Mouse (Mus musculus): ENCODE measurements around the gene Ube2t.

Ube2t gene

DNA sequence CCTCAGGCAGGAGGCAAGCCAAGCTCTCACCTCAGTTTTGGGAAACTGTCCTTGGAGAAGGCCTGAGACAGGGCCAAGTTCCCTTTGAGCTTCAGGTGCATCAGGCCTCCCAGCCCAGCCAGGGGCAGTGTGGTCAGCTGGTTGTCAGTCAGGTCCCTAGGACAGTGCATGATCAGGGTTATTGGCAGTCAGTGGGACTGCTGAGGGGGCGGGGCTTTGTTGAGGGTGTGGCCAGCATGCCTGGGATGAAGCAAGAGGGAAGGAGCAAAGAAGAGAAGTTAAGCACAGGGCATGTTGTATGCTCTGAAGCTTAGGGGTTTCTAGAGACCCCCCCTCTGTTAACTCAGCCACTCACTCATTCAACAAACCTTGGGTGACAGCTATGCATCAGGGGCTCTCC, 33.6 kb downstream of the Ube2t start:
- no peak for DNase-seq

DNA sequence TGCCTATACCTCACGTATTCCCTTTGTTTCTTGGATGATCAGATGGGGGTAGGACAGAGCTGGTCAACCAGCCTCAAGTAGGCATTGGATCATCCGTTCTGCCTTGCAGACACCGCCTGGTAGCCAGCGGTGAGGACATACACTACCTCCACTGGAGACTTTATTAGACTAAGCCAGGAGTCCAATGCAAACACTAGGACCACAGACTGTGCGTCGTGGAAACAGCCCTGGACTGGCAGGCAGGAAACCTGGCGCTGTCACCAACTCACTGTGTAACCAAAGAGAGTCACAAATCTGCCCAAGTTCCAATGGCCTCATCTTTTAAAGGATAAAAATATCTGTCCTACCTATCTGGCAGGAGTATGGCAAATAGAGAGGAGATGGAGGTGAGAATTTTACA, 34.1 kb downstream of the Ube2t start:
- DNase-seq: no peak

DNA sequence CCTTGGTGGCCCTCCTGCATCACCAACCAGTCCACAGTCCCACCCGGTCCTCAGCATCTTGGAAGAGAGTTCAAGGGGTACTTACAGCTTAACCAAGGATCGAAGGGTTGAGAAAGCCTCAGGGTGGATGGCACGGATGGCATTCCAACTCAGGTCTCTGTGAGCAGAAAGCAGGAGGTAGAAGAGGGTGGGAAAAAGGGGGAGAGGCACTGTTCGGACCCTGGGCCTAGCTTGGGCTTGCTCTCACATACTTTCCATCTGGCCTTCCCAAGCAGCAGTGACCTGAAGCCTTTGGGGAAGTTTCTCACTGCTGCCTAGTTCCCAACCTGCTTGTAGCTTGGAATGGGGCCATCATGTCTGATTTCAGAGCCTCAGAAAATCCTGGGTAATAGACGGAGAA, 35.2 kb downstream of the Ube2t start:
- no peak for DNase-seq

DNA sequence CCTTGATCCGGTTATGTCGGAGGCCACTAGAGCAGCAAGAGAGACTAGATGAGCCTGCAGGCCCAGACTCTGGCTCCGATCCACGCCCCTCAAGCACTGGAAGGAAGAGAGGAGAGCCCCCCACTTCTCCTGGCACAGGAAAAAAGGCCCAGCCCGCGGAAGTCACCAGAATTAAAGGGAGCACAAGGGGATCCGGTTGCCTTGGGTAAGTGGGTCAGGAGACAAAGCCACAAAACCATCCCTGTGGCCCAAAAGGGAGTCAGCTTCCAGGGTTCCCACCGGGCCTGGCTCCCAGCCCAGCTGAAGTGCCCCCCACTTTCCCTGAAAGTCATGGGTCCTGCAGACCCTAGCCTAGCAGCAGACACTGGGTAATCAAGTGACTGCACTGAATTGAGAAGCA, 35.9 kb downstream of the Ube2t start:
- DNase-seq: no peak

DNA sequence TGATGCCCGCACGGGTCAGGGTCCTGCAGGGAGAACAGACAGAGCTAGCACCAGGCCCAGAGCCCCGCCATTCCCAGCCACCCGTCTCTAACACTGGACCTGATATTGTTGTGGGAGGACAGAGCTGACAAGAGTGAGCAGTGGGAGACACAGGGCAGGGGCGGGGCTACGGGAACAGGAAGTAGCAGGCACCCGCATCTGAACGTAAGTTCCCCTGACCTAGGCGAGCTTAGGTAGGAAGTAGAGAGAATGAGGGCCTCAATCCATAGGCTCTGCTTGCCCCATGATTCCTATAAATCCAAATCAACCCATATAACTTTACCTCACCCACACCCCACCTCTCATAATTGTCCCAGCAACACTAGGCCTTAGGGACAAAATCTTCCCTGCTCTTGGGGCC, 38.2 kb downstream of the Ube2t start:
- DNase-seq: peak; percentile 18 to 30

DNA sequence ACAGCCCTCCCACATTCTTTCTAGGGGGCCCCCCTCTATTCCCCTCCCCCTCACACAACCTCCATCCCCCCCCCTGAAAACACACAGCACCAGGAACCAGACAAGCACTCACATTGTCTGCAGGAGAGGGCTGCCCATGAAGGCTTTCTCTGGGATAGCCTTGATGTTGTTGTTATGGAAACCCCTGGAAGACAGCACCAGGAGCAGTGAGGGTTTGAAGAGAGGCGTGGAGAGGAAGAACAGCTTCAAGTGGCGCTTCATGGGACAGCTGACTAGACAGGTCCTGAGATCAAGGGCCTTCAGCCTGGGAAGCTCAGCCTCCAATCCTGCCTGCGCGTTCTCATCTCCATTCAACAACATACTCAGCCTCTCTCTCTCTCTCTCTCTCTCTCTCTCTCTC, 41.0 kb downstream of the Ube2t start:
- DNase-seq: no peak

DNA sequence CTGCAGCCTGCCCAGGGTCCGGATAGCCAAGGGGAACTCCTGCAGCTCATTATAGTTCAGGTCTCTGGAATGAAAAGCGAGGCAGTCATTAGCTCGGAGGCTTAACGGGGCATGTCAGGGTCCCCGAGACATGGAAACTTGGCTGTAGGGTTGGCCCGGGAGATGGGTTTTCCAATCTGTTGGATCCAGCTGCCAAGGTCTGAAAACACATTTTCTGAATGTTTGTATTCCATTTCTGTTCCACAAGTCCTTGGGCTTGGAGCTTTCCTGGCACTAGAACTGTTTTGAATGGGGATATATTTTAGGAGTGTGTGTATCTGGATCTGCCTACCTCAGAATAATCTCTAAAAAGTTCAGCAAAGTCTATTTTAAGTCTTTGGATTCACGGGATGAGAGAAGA, 43.3 kb downstream of the Ube2t start:
- no peak for DNase-seq

DNA sequence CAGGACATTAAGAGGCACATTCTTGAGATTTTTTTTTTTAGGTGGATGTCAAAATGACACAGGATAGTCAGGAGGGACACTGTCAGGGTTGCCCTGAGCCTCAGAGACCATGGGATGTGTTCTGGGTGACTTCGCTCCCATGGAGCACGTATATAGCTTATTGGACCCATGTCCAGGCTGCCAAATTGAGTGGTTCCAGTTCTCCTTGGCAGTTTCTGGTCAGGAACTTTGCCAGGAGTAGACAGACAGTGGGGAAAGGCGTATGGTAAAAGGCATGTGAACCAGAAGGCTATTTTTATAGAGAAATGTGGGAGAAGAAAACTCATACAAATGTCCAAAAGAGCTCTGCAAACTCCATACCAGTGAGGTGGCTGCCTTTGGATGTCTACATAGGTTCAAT, 47.5 kb downstream of the Ube2t start:
- no peak for DNase-seq

DNA sequence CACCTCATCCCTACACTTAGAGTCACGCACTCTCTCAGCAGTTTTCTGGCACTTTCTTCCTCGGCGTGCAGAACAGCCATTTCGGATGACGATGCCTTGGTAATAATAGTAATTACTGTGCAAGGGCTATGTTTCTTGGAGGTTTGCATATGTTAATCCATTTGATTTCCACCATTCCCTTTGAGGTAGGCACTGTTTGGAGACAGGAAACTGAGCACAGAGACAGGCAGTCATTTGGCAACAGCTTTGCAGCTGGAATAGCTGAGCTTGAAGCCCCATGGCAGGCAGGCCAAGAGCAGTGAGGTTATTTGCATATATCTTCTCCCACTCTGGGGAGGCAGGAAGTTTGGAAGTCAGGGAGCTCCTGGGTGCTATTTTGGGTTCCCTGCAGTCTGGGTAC, 49.5 kb downstream of the Ube2t start:
- no peak for DNase-seq

DNA sequence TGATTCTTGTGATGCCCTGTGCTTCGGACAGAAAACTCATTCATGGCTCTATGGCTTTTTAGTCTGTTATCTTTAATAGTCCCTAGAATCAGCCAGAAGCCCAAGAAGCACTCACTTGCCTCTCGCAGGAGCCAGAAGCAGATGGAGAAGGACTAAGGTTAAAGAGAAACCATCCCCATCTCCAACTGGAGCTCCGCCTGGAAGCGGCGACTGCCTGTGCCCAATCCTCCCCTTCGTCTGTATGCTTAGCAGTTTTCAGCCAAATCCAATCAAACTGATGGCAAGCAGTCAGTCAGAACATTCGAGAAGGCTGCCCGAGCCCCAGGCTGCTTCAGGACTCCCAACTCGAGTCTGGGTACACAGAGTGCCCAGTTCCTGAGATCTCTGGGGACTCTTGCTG, 50.1 kb downstream of the Ube2t start:
- DNase-seq: no peak

DNA sequence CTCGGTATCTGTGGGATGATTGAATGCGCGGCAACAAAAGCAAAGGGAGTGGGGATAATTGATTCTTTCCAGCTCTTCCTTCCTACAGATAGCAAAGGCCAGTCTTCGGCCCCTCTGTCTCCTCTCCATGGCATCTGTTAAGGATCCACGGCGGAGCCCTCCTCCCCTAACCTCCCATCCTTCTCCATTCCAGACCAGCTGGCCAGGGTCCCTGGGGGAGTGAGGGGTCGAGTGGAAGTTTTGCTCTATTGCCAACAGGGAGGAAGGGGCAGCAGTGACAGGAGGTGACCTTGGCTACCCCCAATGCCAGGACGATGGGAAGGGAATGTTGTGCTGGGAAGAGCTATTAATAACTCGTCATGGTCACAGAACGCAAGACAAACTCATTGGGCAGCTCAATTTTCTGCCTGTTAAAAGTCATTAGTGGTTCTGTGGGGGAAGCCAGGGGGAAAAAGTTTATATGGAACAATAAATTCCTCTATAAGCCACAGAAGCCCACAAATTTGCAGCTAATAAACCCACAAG, 52.6 kb downstream of the Ube2t start:
- DNase-seq: no peak

DNA sequence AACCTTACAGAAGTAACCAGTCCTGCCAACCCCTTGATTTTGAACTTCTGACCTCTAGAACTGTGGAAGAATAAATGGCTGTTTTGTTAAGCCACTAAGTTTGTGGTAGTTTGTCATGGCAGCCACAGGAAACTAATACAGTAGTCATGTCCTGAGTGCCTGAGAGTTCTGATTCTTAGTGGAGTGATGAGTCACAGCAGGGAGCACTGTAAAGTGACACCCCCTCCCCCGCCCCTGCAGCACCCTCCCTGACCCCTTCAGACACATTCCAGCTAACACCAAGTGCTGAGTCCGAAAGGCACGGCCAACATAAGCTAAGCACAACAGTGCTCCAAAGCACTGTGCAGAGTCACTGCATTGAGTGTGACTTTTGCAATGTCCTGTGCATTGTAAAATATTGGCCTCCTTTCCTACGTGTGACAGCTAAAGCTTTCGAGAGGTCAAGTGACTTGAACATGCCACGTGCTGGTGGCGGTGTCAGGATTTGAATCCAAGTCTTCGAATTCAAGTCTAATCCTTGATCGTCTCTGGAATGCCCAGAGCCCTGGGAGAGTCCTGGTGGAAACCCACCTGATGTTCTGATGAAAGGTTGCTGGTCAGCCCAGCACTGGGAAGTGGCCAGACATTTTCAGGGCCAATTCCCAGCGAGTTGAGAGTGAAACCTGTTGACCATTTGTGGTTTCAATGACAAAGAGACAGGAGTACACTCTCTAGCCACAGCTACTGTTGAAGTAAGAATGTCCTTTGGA, 54.7 kb downstream of the Ube2t start:
- no peak for DNase-seq

DNA sequence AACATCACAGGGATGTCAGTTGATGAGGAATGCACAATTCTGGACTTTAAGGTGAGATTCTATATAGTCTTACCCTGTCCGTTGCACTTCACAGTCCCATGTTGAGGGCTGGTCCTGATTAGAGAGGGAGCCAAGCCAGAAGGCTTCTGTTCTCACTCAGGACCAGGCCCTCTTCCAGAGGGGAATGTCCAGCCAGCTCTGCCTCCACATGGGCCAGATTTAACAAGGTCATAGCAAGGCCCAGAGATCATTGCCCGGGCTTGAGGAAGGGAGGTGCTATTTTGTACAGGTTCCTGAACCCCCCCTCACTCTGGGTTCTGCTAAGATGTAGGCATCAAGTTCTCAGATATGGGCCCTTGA, 55.3 kb downstream of the Ube2t start:
- DNase-seq: no peak

DNA sequence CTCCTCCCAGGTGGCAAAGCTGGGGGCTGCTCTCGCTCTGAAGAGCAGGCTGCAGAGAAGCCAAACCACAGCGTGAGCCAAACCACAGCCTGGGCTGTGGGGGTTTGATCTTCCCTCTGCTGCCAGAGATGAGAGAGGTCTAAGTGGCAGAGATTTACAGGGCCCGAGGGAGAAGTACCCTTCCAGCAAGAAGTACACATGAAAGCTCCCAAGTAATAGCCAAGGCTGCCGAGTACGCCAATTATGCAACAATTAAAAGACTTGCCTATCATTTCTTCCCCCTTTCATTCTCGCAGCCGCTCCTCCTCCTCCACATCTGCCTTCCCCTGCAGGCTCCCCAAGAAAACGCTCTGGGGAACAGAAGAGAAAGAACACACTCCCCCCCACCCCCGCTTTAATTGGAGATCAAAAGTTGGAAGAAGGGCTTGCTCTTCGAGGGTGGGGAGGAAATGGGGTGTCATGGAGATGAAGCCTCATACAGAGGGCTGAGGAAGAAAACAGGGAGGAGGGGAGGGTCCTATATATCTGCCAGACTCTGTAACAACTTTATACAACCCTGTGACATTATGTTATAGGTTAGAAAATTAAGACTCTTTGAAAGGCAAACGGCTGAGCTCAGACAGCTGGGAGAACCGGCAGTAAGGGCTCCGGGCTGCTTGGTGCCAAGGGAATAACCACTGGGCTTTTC, 56.9 kb downstream of the Ube2t start:
- DNase-seq: peak; percentile 15 to 37

DNA sequence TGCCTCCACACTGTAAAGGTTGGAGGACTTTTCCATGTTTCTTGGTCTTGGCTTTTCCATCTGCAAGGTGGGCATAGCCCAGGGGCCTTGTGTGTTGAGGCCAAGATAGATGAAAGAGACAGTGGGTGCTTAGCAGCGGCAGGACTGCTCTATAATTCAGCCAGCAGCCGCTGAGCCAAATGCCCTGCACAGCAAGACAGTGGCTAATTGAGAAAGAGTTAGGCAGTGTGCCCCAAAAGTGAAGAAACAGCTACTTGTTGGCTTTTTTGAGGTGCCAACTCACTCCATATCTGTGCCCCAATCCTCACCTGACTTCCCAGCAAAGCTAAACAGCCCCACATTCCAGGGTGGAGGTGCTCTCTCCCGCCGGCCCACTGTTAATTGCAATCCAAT, 57.4 kb downstream of the Ube2t start:
- DNase-seq: no peak

DNA sequence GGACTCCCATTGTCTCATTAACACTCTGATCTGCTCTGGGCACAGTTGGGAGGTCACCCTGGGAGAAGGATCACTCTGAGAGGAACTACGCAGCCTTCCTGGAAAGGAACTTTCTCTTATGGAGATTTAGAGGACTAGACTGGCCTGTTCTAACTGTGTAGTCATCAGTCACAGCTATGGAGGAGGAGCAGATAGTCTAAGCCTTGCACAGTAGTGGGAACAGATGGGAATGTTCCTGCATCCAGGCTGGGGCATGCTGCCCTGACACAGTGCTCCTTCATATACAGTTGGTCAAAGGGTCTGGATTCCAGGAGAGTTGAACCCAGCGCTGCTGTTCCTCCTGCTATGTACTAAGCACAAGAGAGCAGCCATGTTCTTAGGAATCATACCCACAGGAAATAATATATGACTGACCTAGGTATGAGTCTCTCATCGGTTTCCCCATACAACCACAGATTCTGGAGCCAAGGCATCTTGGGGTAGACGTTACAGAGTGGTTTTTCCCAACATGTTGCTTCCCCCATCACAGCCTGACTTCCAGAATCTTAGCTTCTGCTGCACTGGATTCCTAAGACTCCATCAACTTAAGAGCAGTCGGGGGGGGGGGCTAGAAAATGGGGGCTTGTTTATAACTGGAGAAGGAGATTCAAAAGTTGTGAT, 58.0 kb downstream of the Ube2t start:
- no peak for DNase-seq

DNA sequence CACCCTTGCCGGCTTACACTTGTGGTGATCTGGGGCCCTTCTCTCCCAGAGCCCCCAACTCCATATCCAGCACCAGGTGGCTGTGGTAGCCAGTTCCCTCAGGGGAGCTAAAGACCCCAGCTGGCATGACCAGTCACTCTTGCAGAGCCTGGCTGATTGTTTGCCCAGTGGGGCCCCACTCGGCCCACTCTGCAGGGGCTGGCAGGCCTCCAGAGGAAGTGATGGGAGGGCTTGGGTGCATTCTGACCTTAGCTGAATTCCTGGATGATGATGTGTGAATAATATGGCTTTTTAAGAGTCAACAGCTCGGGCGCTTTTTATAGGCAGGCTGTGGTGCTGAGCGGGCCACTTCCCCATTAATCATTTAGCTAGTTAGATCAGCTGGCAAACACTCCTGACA, 58.6 kb downstream of the Ube2t start:
- DNase-seq: no peak

DNA sequence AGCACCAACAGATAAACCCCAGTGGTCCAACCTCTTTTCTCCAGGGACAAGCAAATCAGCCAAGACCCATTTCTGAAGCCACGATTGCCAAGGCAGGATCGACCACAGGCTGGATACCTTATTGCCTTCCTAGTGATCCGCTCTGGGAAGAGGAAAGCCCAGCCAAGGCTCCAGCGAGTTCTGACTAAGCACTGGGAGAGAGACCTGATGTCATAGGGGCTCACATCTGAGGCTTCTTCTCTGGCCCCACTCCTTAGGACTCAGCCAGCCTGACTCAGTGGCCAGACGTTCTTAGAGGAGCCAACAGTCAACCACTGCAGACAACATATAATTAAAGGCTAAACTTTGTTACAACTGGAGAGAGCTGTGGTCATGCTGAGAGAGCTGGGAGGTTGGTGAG, 59.6 kb downstream of the Ube2t start:
- DNase-seq: no peak

DNA sequence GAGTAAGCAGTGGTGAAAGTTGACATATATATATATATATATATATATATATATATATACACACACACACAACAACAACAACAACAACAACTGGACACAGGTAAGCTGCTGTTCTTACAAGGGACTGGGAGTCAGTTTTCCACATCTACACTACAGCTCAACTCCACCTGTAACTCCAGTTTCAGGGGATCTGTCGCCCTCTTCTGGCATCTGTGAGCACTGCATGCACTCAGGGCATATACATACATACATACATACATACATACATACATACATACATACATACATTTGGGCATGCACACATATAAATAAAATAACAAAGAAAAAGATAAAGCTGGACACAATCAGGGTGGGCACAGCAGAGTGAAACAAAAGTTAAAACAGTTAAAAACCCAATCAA, 61.2 kb downstream of the Ube2t start:
- no peak for DNase-seq

Data from thymus, postnatal 36 days (tissue).